Mouse (Mus musculus) intestine, embryonic 14.5 days (tissue): ENCODE results near the gene Tlr9. TPM values are rescaled to one million over a fixed set of nuclear protein-coding genes. Genes with fewer than 3 reads are reported as not detected.
A peak's percentile ranks its signal among the peaks of the same experiment; 100 is the strongest.

Source experiments
- ATAC-seq: fragments of 200-750 bp; cut with Nextera tagmentation; replicated peaks from 2 replicates; pipeline ENCODE4 v1.8.0; 2017; ENCODE audit warnings: low read depth, moderate number of reproducible peaks, moderate TSS enrichment, moderate library complexity; ENCODE audit not compliant: low FRiP score, low TSS enrichment
- DNase-seq: peaks from one replicate; pipeline ENCODE4 v3.0.0-alpha.2; 2018; ENCODE audit warnings: low spot score
- H3K27ac ChIP-seq: fragments of 300-500 bp; sonication (generic); 2 replicates; pipeline ENCODE4 v1.5.1; 2014; ENCODE audit warnings: low read depth, mild to moderate bottlenecking, control low read depth
- H3K27me3 ChIP-seq: fragments of 300-500 bp; sonication (generic); replicated peaks from 2 replicates; pipeline ENCODE4 v1.6.1; 2014; ENCODE audit warnings: low read length, control low read depth; ENCODE audit not compliant: control insufficient read depth, insufficient read depth
- H3K36me3 ChIP-seq: fragments of 300-500 bp; sonication (generic); 2 replicates; pipeline ENCODE4 v1.6.1; 2014; ENCODE audit warnings: low read length, control low read depth; ENCODE audit not compliant: control insufficient read depth, insufficient read depth
- H3K4me1 ChIP-seq: fragments of 300-500 bp; sonication (generic); replicated peaks from 2 replicates; pipeline ENCODE4 v1.6.1; 2014; ENCODE audit warnings: low read length, control low read depth, mixed read lengths; ENCODE audit not compliant: control insufficient read depth, insufficient read depth
- H3K4me2 ChIP-seq: fragments of 300-500 bp; sonication (generic); 2 replicates; pipeline ENCODE4 v1.6.1; 2014; ENCODE audit warnings: low read length
- H3K4me3 ChIP-seq: fragments of 300-500 bp; sonication (generic); 2 replicates; pipeline ENCODE4 v1.5.1; 2014; ENCODE audit warnings: low read depth, low read length, control low read depth, mixed read lengths
- H3K9ac ChIP-seq: fragments of 300-500 bp; sonication (generic); 2 replicates; pipeline ENCODE4 v1.6.1; 2014; ENCODE audit warnings: mild to moderate bottlenecking, low read length
- H3K9me3 ChIP-seq: fragments of 300-500 bp; sonication (generic); 2 replicates; pipeline ENCODE4 v1.6.1; 2016; ENCODE audit warnings: low read length, control low read depth; ENCODE audit not compliant: control insufficient read depth
- WGBS: fragments of 180-500 bp; shearing (Covaris S2); extraction: QIAGEN DNeasy Blood & Tissue Kit; methylation state at CpG from one replicate; pipeline ENCODE4 v1.1.7; 2014; 5-methylcytosine and 5-hydroxymethylcytosine counted together
- polyA plus RNA-seq: library from polyadenylated mRNA; unstranded; fragments of >200 nt; fragmentation: Nextera tagmentation; extraction: Ambion mirVana; gene quantifications from 2 replicates; pipeline ENCODE4 v1.2.1, GENCODE M21; 2014

The Tlr9 gene
- polyA plus RNA-seq, result 0.08 TPM in 1 of 2 replicates, not detected in the other

DNA sequence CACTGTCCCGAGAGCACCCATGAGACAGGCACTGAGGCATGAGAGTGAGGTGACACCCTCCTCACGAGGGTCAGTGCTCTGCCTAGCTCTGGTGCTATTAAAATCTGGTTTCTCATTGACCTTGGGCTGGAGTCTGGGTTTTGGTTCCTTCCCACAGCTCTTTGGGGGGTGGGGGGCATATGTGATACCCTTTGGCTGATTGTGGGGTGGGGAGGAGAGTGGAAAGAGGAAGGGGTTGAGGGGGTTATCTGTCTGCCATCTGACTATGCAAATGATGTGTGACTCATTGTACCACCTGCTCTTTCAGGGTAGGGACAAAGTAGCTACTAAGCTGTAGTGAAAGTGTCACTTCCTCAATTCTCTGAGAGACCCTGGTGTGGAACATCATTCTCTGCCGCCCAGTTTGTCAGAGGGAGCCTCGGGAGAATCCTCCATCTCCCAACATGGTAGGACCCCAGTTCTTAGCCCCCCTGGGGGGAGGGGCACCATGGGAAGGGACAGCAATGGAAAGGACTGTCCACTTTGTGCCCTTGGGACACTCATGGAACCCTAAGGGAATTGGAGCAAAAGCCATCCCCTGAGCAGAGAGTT, at the start of gene Tlr9:
Tlr9 (plus strand) TSS at position 338 of the 591 bp plus-strand sequence.
- H3K9me3 ChIP-seq, result no peaks in the 10 kb centered on the region
- H3K4me2 ChIP-seq, result no peak within 1 kb of the TSS
- H3K4me1 ChIP-seq, result peaks cover 12% of the 10 kb centered on the region
- WGBS, result 73% methylated on average over 4 of the region's 4 CpGs
- H3K27me3 ChIP-seq, result peaks cover 6% of the 10 kb centered on the region; the same call in 1 of the 2 replicates
- no peaks in the 10 kb centered on the region for H3K36me3 ChIP-seq
- H3K9ac ChIP-seq, result no peak within 1 kb of the TSS
- no peak within 1 kb of the TSS for H3K4me3 ChIP-seq
- DNase-seq (no peak), ATAC-seq (no peak)
- H3K27ac ChIP-seq, result no peak within 1 kb of the TSS

- H3K27me3 ChIP-seq, result no peaks in the 10 kb centered on the region
- DNase-seq, result no peak
- ATAC-seq, result no peak
- H3K9ac ChIP-seq, result no peak overlapping the region
- peaks cover 23% of the 10 kb centered on the region for H3K36me3 ChIP-seq
- peaks cover 32% of the 10 kb centered on the region for H3K4me1 ChIP-seq
- H3K9me3 ChIP-seq, result no peaks in the 10 kb centered on the region
- H3K27ac ChIP-seq, result no peak overlapping the region
- H3K4me2 ChIP-seq, result peak overlapping the region; percentile 59
- 57% methylated on average over 2 of the region's 2 CpGs for WGBS
- H3K4me3 ChIP-seq, result peak overlapping the region; percentile 82; the same call in 1 of the 2 replicates
These were observed 49.0 kb upstream of the Tlr9 start for GRCm38 (mm10) chr9:106173363-106173762.

GRCm38 (mm10) chr9:106175552-106176200, 46.7 kb upstream of the Tlr9 start:
- 69% methylated on average over 3 of the region's 3 CpGs for WGBS
- H3K27ac ChIP-seq, result no peak overlapping the region

GRCm38 (mm10) chr9:106176769-106177168, 45.6 kb upstream of the Tlr9 start:
- Histone ChIP-seq H3K27me3 (no peaks in the 10 kb centered on the region), H3K4me1 (peaks cover 32% of the 10 kb centered on the region), H3K9ac (no peak overlapping the region), H3K27ac (no peak overlapping the region), H3K4me2 (no peak overlapping the region), H3K36me3 (peaks cover 56% of the 10 kb centered on the region), H3K9me3 (no peaks in the 10 kb centered on the region), H3K4me3 (no peak overlapping the region)
- DNase-seq (no peak), ATAC-seq (no peak)
- WGBS, result 70% methylated on average over 5 of the region's 5 CpGs

More at GRCm38 (mm10) chr9:106175552-106176200, 46.7 kb upstream of the Tlr9 start:
- H3K4me3 ChIP-seq, result no peak overlapping the region
- H3K36me3 ChIP-seq, result peaks cover 45% of the 10 kb centered on the region
- H3K9me3 ChIP-seq, result no peaks in the 10 kb centered on the region
- H3K27me3 ChIP-seq, result no peaks in the 10 kb centered on the region
- no peak overlapping the region for H3K9ac ChIP-seq
- ATAC-seq (no peak), DNase-seq (no peak)
- no peak overlapping the region for H3K4me2 ChIP-seq
- H3K4me1 ChIP-seq, result peaks cover 32% of the 10 kb centered on the region

DNA sequence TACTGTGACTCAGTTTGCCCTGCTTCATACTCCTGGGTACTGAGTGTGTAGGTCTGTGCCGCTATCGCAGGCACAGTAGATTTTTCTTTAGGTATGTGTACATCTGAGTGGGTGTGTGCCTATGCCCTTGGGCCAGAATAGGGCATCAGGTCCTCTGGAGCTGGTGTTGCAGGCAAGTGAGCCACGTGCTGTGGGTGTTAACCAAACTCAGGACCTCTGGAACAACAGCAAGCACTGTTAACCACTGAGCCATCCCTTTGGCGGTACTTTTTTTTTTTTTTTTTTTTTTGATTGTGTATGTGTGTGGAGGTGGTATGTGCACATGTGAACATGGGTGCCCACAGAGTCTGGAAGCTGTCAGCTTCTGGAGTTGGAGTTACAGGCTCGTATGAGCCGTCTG, 44.6 kb upstream of the Tlr9 start:
- ATAC-seq (no peak), DNase-seq (no peak)
- Histone ChIP-seq H3K36me3 (peaks cover 66% of the 10 kb centered on the region), H3K4me2 (no peak overlapping the region), H3K4me1 (peaks cover 30% of the 10 kb centered on the region), H3K4me3 (no peak overlapping the region), H3K27ac (no peak overlapping the region), H3K9ac (no peak overlapping the region), H3K27me3 (no peaks in the 10 kb centered on the region), H3K9me3 (no peaks in the 10 kb centered on the region)
- 87% methylated on average over 6 of the region's 6 CpGs for WGBS

DNA sequence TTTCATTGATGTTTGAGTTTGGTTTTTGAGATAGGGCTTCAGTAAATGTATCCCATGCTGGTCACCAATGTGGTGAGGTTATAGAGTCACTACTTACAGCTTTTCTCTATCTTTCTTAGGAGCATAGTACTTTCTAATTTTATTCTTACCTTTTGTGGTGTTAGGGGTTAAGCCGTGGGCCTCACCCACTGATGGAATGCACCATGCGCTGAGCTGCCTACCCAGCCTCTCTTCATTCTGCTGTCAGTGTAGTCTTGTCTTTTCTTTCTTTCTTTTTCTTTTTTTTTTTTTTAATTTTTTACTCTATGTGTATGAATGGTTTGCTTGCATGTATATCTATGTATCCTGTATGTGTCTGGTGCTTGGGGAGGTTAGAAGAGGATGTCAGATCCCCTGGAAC, 42.9 kb upstream of the Tlr9 start:
- DNase-seq, result no peak
- no peaks in the 10 kb centered on the region for H3K9me3 ChIP-seq
- no peak overlapping the region for H3K27ac ChIP-seq
- H3K4me3 ChIP-seq, result no peak overlapping the region
- no peak for ATAC-seq
- peaks cover 15% of the 10 kb centered on the region for H3K4me1 ChIP-seq
- H3K4me2 ChIP-seq, result no peak overlapping the region
- no peaks in the 10 kb centered on the region for H3K27me3 ChIP-seq
- no peak overlapping the region for H3K9ac ChIP-seq
- H3K36me3 ChIP-seq, result peaks cover 83% of the 10 kb centered on the region
- WGBS, result 80% methylated on average over 2 of the region's 2 CpGs

DNA sequence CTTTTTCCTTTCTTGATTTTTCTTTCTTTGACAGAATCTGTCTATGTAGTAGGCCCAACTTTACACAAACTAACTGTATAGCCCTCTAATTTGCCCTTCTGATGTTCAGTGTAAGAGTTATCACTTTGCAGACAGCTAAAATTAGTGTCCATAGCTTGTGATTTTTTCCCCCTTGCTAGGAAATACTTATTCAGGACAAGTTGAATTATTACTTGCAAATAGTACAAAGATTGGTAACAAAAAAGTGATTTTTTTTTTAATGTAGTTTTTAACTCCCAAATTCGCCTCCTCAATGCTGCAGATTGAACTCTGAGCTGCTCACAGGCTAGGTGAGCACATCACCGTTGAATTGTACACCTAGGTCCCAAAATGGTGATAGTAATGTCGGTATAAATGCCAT, 42.4 kb upstream of the Tlr9 start:
- DNase-seq (no peak), ATAC-seq (no peak)
- no peak overlapping the region for H3K9ac ChIP-seq
- no peaks in the 10 kb centered on the region for H3K9me3 ChIP-seq
- H3K4me3 ChIP-seq, result no peak overlapping the region
- H3K36me3 ChIP-seq, result peaks cover 88% of the 10 kb centered on the region
- H3K4me2 ChIP-seq, result no peak overlapping the region
- WGBS, result 95% methylated on average over 3 of the region's 3 CpGs
- peaks cover 10% of the 10 kb centered on the region for H3K4me1 ChIP-seq
- H3K27me3 ChIP-seq, result no peaks in the 10 kb centered on the region
- no peak overlapping the region for H3K27ac ChIP-seq

- 91% methylated on average over 4 of the region's 4 CpGs for WGBS
- H3K4me3 ChIP-seq, result no peak overlapping the region
- H3K36me3 ChIP-seq, result peaks cover 98% of the 10 kb centered on the region
- H3K27me3 ChIP-seq, result no peaks in the 10 kb centered on the region
- H3K4me2 ChIP-seq, result no peak overlapping the region
- no peak for DNase-seq
- no peaks in the 10 kb centered on the region for H3K4me1 ChIP-seq
- H3K9ac ChIP-seq, result no peak overlapping the region
- no peak for ATAC-seq
- no peak overlapping the region for H3K27ac ChIP-seq
- H3K9me3 ChIP-seq, result no peaks in the 10 kb centered on the region
These were observed 40.3 kb upstream of the Tlr9 start for GRCm38 (mm10) chr9:106182146-106182545.

DNA sequence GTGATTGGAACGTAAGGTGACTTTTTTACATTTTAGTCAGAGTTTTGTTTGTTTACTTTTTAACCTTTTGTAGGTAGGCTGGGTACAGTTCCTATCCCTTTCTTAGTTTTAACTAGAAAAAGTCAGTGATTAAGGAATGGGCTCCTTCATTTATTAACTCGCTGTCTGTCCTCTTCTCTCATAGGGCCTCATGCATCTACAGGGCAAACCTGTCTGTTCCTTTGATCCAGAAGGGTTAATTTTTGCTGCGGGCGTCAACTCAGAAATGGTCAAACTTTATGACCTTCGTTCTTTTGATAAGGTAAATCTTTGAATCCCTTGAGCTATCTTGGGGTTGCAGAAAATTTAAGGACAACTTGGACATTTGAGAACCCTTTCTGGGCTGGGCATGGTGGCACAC, 38.4 kb upstream of the Tlr9 start:
- Histone ChIP-seq H3K27ac (no peak overlapping the region), H3K36me3 (peaks cover 98% of the 10 kb centered on the region), H3K4me3 (no peak overlapping the region), H3K27me3 (no peaks in the 10 kb centered on the region), H3K9ac (no peak overlapping the region), H3K4me2 (no peak overlapping the region), H3K4me1 (no peaks in the 10 kb centered on the region), H3K9me3 (no peaks in the 10 kb centered on the region)
- WGBS, result 79% methylated on average over 5 of the region's 5 CpGs
- ATAC-seq (no peak), DNase-seq (no peak)
